In the genomic region with DNA sequence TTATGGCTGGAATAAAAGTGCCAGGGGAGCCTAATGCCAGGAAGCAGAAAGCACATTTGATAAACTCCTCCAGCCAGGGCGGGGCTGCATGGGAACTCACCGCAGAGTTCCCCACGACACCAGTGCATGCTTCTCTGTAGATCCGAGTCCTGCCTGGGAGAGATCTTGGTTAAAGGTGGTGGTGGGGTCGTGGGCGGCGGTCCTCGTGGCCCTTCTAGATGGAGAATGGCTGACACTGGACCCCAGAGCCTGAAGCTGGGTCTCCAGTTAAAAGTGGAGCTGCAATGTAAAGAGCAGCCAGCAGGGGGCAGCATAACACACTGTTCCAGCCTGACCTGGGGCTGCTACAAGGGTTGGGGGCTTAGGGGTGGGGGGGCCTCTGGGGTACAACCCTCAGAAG, we compare ENCODE assay signal across 9 mouse cellular contexts. TPM values are rescaled to one million over a fixed set of nuclear protein-coding genes. Genes with fewer than 3 reads are reported as not detected.
DNase-seq lines count a peak whose midpoint lies in the region; ATAC-seq lines count a peak whose summit lies in the region.
"Had no signal": no experiment of that assay in that cellular context is flagged by ENCODE, and none has a peak within 500 bp of the region (broad histone marks: within the 10 kb centered on the region; RNA-seq: fewer than 3 reads in every experiment).

No protein-coding gene starts in this region.

- ATAC-seq in hindbrain, embryonic 16.5 days = no peak
- ATAC-seq in intestine, embryonic 14.5 days (replicated peaks; ENCODE audit: low FRiP score, low TSS enrichment, low read depth) = no peak
- peak; percentile 53 for ATAC-seq in liver, embryonic 11.5 days (replicated peaks; ENCODE audit: low FRiP score)
- no peak for ATAC-seq in neural tube, embryonic 12.5 days (ENCODE audit: low FRiP score, low read depth)

- peaks cover 62% of the 10 kb centered on the region for H3K27me3 ChIP-seq in hindbrain, embryonic 10.5 days (ENCODE audit: insufficient read depth, poor library complexity, severe bottlenecking)
- 0 out of 2 replicates have a peak, but pooled peaks cover 2% of the 10 kb centered on the region for H3K27me3 ChIP-seq in hindbrain, embryonic 16.5 days (replicated peaks; ENCODE audit: control insufficient read depth, insufficient read depth, low read length)
- H3K27me3 ChIP-seq in intestine, embryonic 14.5 days (replicated peaks; ENCODE audit: control insufficient read depth, insufficient read depth, low read length) = no peaks in the 10 kb centered on the region
- H3K27me3 ChIP-seq in liver, embryonic 11.5 days (replicated peaks; ENCODE audit: control insufficient read depth, insufficient read depth, low read length) = peaks cover 11% of the 10 kb centered on the region
- peaks cover 20% of the 10 kb centered on the region for H3K27me3 ChIP-seq in neural tube, embryonic 12.5 days (replicated peaks)

- 23% methylated on average over 8 of the region's 8 CpGs for WGBS in hindbrain, embryonic 10.5 days
- 22% methylated on average over 8 of the region's 8 CpGs for WGBS in hindbrain, embryonic 16.5 days
- WGBS in intestine, embryonic 14.5 days = 17% methylated on average over 8 of the region's 8 CpGs
- 11% methylated on average over 8 of the region's 8 CpGs for WGBS in liver, embryonic 11.5 days
- 20% methylated on average over 8 of the region's 8 CpGs for WGBS in neural tube, embryonic 12.5 days

- no peak overlapping the region for H3K4me3 ChIP-seq in hindbrain, embryonic 10.5 days
- no peak overlapping the region for H3K4me3 ChIP-seq in hindbrain, embryonic 16.5 days (ENCODE audit: low read length)
- no peak overlapping the region for H3K4me3 ChIP-seq in intestine, embryonic 14.5 days (ENCODE audit: low read depth, low read length)
- peak overlapping the region; percentile 39 for H3K4me3 ChIP-seq in liver, embryonic 11.5 days (ENCODE audit: low read depth, low read length)
- H3K4me3 ChIP-seq in neural tube, embryonic 12.5 days = no peak overlapping the region

- no peak overlapping the region for H3K27ac ChIP-seq in hindbrain, embryonic 10.5 days
- H3K27ac ChIP-seq in hindbrain, embryonic 16.5 days (ENCODE audit: low read depth, low read length) = no peak overlapping the region
- H3K27ac ChIP-seq in intestine, embryonic 14.5 days (ENCODE audit: low read depth) = no peak overlapping the region
- H3K27ac ChIP-seq in liver, embryonic 11.5 days (ENCODE audit: low read depth, low read length) = peak overlapping the region; percentile 87
- H3K27ac ChIP-seq in neural tube, embryonic 12.5 days = no peak overlapping the region

- no peak overlapping the region for H3K4me2 ChIP-seq in hindbrain, embryonic 16.5 days (ENCODE audit: low read length)
- 0 out of 2 replicates have a peak overlapping the region, but pooled peaks have one; percentile 22 for H3K4me2 ChIP-seq in intestine, embryonic 14.5 days (ENCODE audit: low read length)
- H3K4me2 ChIP-seq in liver, embryonic 11.5 days = peak overlapping the region; percentile 65
- H3K4me2 ChIP-seq in neural tube, embryonic 12.5 days (replicated peaks) = 0 out of 2 replicates have a peak overlapping the region, but pooled peaks have one; percentile 12

- peak; percentile 77 for DNase-seq in hindbrain, embryonic 10.5 days (ENCODE audit: low spot score)
- DNase-seq in R1 (ENCODE audit: low read depth, low spot score) = peak; percentile 57
- peak; percentile 46 for DNase-seq in embryo, embryonic 11.5 days (ENCODE audit: low read depth, low spot score)
- peak; percentile 92 for DNase-seq in intestine, embryonic 14.5 days (ENCODE audit: low spot score)
- DNase-seq in liver, embryonic 11.5 days (ENCODE audit: low spot score) = peak; percentile 80
- DNase-seq in thymus, postnatal 14 days = peak; percentile 79

- H3K9ac ChIP-seq in hindbrain, embryonic 16.5 days (ENCODE audit: low read depth, low read length) = no peak overlapping the region; the same call in 1 of the 2 replicates
- H3K9ac ChIP-seq in intestine, embryonic 14.5 days (ENCODE audit: low read length) = no peak overlapping the region
- peak overlapping the region; percentile 47; the same call in 1 of the 2 replicates for H3K9ac ChIP-seq in liver, embryonic 11.5 days (ENCODE audit: low read depth, low read length)
- no peak overlapping the region for H3K9ac ChIP-seq in neural tube, embryonic 12.5 days

- H3K9me3 ChIP-seq in hindbrain, embryonic 10.5 days = no peaks in the 10 kb centered on the region
- H3K9me3 ChIP-seq in hindbrain, embryonic 16.5 days (ENCODE audit: control insufficient read depth, low read length) = no peaks in the 10 kb centered on the region
- H3K9me3 ChIP-seq in intestine, embryonic 14.5 days (ENCODE audit: control insufficient read depth, low read length) = no peaks in the 10 kb centered on the region
- no peaks in the 10 kb centered on the region for H3K9me3 ChIP-seq in liver, embryonic 11.5 days (ENCODE audit: control insufficient read depth, low read length)
- H3K9me3 ChIP-seq in neural tube, embryonic 12.5 days = no peaks in the 10 kb centered on the region

- no peaks in the 10 kb centered on the region for H3K36me3 ChIP-seq in hindbrain, embryonic 10.5 days
- no peaks in the 10 kb centered on the region for H3K36me3 ChIP-seq in hindbrain, embryonic 16.5 days (ENCODE audit: control insufficient read depth, insufficient read depth, low read length)
- H3K36me3 ChIP-seq in intestine, embryonic 14.5 days (ENCODE audit: control insufficient read depth, insufficient read depth, low read length) = no peaks in the 10 kb centered on the region
- H3K36me3 ChIP-seq in liver, embryonic 11.5 days (ENCODE audit: control insufficient read depth, insufficient read depth, low read length) = no peaks in the 10 kb centered on the region
- H3K36me3 ChIP-seq in neural tube, embryonic 12.5 days = no peaks in the 10 kb centered on the region

- peaks cover 55% of the 10 kb centered on the region for H3K4me1 ChIP-seq in hindbrain, embryonic 10.5 days (replicated peaks)
- peaks cover 8% of the 10 kb centered on the region; the same call in 1 of the 2 replicates for H3K4me1 ChIP-seq in hindbrain, embryonic 16.5 days (ENCODE audit: control insufficient read depth, insufficient read depth, low read depth, low read length)
- peaks cover 5% of the 10 kb centered on the region for H3K4me1 ChIP-seq in intestine, embryonic 14.5 days (replicated peaks; ENCODE audit: control insufficient read depth, insufficient read depth, low read length)
- H3K4me1 ChIP-seq in liver, embryonic 11.5 days (replicated peaks; ENCODE audit: control insufficient read depth, insufficient read depth, low read length) = peaks cover 22% of the 10 kb centered on the region
- peaks cover 17% of the 10 kb centered on the region for H3K4me1 ChIP-seq in neural tube, embryonic 12.5 days

RNA-seq across cellular contexts. Expression of gene Gm572, which starts 38.3 kb away (rescaled TPM):
- not detected in 2 replicates for polyA plus RNA-seq in hindbrain, embryonic 10.5 days (2016; fragmentation: Nextera tagmentation; extraction: Ambion mirVana)
- polyA plus RNA-seq in hindbrain, embryonic 16.5 days (2015; fragmentation: Nextera tagmentation; extraction: Ambion mirVana) = not detected in 2 replicates
- not detected in 2 replicates for polyA plus RNA-seq in intestine, embryonic 14.5 days (2014; fragmentation: Nextera tagmentation; extraction: Ambion mirVana)
- polyA plus RNA-seq in liver, embryonic 11.5 days (2014; fragmentation: Nextera tagmentation; extraction: Ambion mirVana) = not detected in 2 replicates
- polyA plus RNA-seq in neural tube, embryonic 12.5 days (2016; fragmentation: Nextera tagmentation; extraction: Ambion mirVana) = not detected in 2 replicates
- polyA plus RNA-seq: frontal cortex, adult 2 months had no signal

RNA-seq across cellular contexts. Expression of gene Tardbp, which starts 54.6 kb away (rescaled TPM):
- 302 and 421 TPM in 2 replicates for polyA plus RNA-seq in hindbrain, embryonic 10.5 days (2016; fragmentation: Nextera tagmentation; extraction: Ambion mirVana)
- 157 and 162 TPM in 2 replicates for polyA plus RNA-seq in hindbrain, embryonic 16.5 days (2015; fragmentation: Nextera tagmentation; extraction: Ambion mirVana)
- polyA plus RNA-seq in intestine, embryonic 14.5 days (2014; fragmentation: Nextera tagmentation; extraction: Ambion mirVana) = 137 and 153 TPM in 2 replicates
- 226 and 230 TPM in 2 replicates for polyA plus RNA-seq in liver, embryonic 11.5 days (2014; fragmentation: Nextera tagmentation; extraction: Ambion mirVana)
- polyA plus RNA-seq in neural tube, embryonic 12.5 days (2016; fragmentation: Nextera tagmentation; extraction: Ambion mirVana) = 323 and 327 TPM in 2 replicates
